Mouse (Mus musculus): ENCODE data around the gene Mars. TPM values are rescaled to one million over a fixed set of nuclear protein-coding genes. Genes with fewer than 3 reads are reported as not detected.

Gene Mars
- polyA plus RNA-seq, 1 experiment from 2014 or later = 173 TPM

DNA sequence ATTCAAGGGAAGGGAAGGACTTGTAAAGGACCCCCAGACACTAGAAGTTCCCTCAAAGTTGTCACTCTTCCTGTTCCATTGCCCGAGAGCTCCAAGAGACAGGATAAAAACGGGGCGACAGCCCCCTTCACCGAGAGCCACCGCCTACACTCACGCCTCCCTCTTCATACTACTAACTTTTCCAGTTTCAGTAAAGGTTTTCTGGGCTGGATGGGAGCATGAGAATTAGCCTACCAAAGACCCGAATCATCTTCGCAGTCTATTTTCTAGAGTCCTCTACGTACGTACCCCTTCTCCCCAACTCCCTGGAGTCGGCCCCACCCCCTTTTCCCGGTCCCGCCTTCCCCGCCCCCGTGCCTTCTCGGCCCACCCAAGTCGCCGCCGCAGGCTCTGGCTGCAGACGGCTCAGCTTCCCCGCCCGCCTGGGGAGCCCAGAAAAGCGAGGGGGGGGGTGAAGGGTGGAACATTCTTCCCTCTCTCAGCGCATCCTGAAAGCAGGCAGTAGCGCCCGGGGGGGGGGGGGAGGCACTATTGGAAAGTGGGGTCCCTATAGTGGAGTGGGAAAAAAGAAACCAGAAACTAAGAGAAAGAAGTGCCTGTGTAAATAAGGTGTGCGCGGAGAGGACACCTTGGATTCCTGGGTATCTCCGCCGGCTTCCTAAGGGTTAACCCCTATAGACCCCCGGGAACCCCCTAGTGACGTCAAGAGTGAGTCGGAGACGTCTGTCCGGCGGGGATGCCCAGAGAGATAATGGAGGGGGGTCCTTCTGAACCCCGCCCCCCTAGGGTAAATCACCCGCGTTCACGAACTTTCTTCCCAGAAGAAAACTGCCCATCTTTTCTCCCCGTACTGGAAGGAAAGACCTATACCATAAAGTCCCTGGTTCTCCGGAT is 28.3 kb upstream of the Mars start:
- Histone ChIP-seq H3K4me2 (replicated peaks; ENCODE audit: low read depth, low read length) (peak overlapping the region; percentile 63), H3K4me3 (ENCODE audit: low read depth, low read length) (peak overlapping the region; percentile 33), H3K9ac (ENCODE audit: low read depth, low read length) (peak overlapping the region; percentile 15; the same call in 1 of the 2 replicates), H3K9me3 (ENCODE audit: control insufficient read depth, low read length) (no peaks in the 10 kb centered on the region), H3K4me1 (replicated peaks; ENCODE audit: control insufficient read depth, insufficient read depth, low read length) (peaks cover 16% of the 10 kb centered on the region), H3K27ac (ENCODE audit: low read depth, low read length) (peak overlapping the region; percentile 56), H3K27me3 (ENCODE audit: control insufficient read depth, insufficient read depth, low read length) (peaks cover 15% of the 10 kb centered on the region), H3K36me3 (ENCODE audit: control insufficient read depth, insufficient read depth, low read length) (no peaks in the 10 kb centered on the region)
- under 1% methylated on average over 40 of the region's 42 CpGs for WGBS
- ATAC-seq (ENCODE audit: low FRiP score) (peak; percentile 61), DNase-seq (ENCODE audit: low spot score) (peak; percentile 77)

DNA sequence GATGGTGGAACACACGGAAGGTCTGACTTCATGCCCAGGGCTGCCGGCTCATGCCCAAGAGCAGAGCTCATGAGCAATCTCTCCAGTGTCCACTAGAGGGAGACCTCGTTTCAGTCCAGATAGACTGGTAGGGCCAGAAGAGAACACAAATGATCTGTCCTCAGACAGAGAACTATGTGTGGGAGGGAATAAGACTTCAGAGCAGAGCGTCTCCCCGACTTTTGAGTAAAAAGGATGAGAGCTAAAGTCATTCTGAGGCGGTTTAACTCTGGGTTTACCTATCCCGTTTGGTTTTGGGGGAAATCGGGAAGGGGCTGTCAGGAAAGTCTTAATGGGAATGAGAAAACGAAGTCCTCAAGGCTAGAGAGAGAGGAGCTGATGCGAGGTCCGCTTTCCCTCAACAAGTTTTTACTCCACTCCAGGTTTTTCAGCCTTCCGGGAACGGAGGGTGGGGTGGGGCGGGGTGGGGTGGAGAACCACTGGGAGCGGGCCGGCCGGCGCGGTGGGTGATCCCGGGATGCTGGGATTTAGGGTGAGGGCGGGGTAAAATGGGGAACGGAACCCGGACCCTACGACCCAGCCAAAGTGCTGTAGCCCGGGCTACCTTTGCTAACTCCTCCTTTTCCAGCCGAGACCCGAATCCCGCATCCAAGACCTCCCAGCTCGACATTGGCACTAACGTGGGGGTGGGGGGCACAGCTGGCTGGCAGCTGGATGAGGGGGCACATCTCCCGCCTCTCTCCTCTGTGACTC is 27.5 kb upstream of the Mars start:
- H3K27me3 ChIP-seq (ENCODE audit: control insufficient read depth, insufficient read depth, low read length) = peaks cover 15% of the 10 kb centered on the region
- peak overlapping the region; percentile 33 for H3K4me3 ChIP-seq (ENCODE audit: low read depth, low read length)
- peak overlapping the region; percentile 63 for H3K4me2 ChIP-seq (replicated peaks; ENCODE audit: low read depth, low read length)
- H3K9me3 ChIP-seq (ENCODE audit: control insufficient read depth, low read length) = no peaks in the 10 kb centered on the region
- peak overlapping the region; percentile 56 for H3K27ac ChIP-seq (ENCODE audit: low read depth, low read length)
- H3K4me1 ChIP-seq (replicated peaks; ENCODE audit: control insufficient read depth, insufficient read depth, low read length) = peaks cover 16% of the 10 kb centered on the region
- ATAC-seq (ENCODE audit: low FRiP score) (peak; percentile 64), DNase-seq (ENCODE audit: low spot score) (peak; percentile 92)
- H3K9ac ChIP-seq (ENCODE audit: low read depth, low read length) = no peak overlapping the region
- WGBS = under 1% methylated on average over 31 of the region's 31 CpGs
- H3K36me3 ChIP-seq (ENCODE audit: control insufficient read depth, insufficient read depth, low read length) = no peaks in the 10 kb centered on the region

DNA sequence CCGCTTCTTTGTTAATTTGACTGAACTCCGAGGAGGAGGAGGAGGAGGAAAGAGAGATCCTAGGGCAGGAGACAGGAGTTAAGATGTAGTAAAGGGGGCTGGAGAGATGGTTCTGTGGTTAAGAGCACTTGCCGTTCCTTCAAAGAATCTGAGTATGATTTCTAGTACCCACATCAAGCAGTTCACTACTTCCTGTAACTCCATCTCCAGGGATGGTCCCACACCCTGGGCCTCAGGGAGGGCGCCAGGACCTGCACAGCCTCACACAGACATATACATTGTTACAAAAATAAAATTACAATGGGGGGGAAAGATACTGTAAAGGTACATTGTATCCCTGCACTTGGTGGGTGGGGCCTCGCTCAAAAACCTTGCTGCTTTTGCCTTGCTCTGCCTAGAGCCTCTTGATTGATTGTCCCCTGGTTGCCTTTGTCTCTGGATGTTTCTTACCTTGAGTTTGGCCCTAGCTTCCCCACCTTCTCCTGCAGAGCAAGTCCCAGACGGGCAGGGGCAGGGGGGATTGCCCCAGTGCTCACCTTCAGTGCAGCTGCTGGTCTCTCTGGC is 26.0 kb upstream of the Mars start:
- no peak overlapping the region for H3K9ac ChIP-seq (ENCODE audit: low read depth, low read length)
- H3K27ac ChIP-seq (ENCODE audit: low read depth, low read length) = no peak overlapping the region
- WGBS = 79% methylated on average over 6 of the region's 6 CpGs
- no peak overlapping the region for H3K4me3 ChIP-seq (ENCODE audit: low read depth, low read length)
- no peaks in the 10 kb centered on the region for H3K36me3 ChIP-seq (ENCODE audit: control insufficient read depth, insufficient read depth, low read length)
- H3K9me3 ChIP-seq (ENCODE audit: control insufficient read depth, low read length) = no peaks in the 10 kb centered on the region
- no peak for ATAC-seq (ENCODE audit: low FRiP score)
- peaks cover 15% of the 10 kb centered on the region for H3K27me3 ChIP-seq (ENCODE audit: control insufficient read depth, insufficient read depth, low read length)
- no peak overlapping the region for H3K4me2 ChIP-seq (replicated peaks; ENCODE audit: low read depth, low read length)
- no peak for DNase-seq (ENCODE audit: low spot score)
- peaks cover 16% of the 10 kb centered on the region for H3K4me1 ChIP-seq (replicated peaks; ENCODE audit: control insufficient read depth, insufficient read depth, low read length)

GRCm38 (mm10) chr10:127336952-127337351 is 25.4 kb upstream of the Mars start:
- no peak overlapping the region for H3K9ac ChIP-seq (ENCODE audit: low read depth, low read length)
- H3K4me2 ChIP-seq (replicated peaks; ENCODE audit: low read depth, low read length) = no peak overlapping the region
- peaks cover 15% of the 10 kb centered on the region for H3K27me3 ChIP-seq (ENCODE audit: control insufficient read depth, insufficient read depth, low read length)
- H3K36me3 ChIP-seq (ENCODE audit: control insufficient read depth, insufficient read depth, low read length) = no peaks in the 10 kb centered on the region
- H3K4me1 ChIP-seq (replicated peaks; ENCODE audit: control insufficient read depth, insufficient read depth, low read length) = peaks cover 15% of the 10 kb centered on the region
- H3K9me3 ChIP-seq (ENCODE audit: control insufficient read depth, low read length) = no peaks in the 10 kb centered on the region
- no peak for DNase-seq (ENCODE audit: low spot score)
- no peak overlapping the region for H3K4me3 ChIP-seq (ENCODE audit: low read depth, low read length)
- no peak for ATAC-seq (ENCODE audit: low FRiP score)
- no peak overlapping the region for H3K27ac ChIP-seq (ENCODE audit: low read depth, low read length)
- 75% methylated on average over 5 of the region's 5 CpGs for WGBS

DNA sequence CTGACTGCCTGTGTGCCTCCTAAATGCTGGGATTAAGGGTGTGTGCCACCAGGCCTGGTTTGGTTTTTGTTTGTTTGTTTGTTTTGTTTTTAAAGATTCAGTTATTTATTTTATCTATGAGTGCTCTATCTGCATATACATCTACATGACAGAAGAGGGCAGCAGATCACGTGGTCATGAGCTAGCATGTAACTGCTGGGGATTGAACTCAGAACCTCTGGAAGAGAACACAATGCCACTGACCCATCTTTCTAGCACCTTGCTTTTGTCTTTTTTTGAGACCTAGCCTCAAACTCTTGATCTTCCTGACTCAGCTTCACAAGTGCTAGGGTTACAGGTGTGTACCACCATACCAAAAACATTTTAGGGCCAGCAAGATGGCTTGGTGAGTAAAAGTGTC is 23.7 kb upstream of the Mars start:
- no peak overlapping the region for H3K9ac ChIP-seq (ENCODE audit: low read depth, low read length)
- no peak overlapping the region for H3K4me3 ChIP-seq (ENCODE audit: low read depth, low read length)
- WGBS = 77% methylated on average over 1 of the region's 1 CpGs
- DNase-seq (ENCODE audit: low spot score) (no peak), ATAC-seq (ENCODE audit: low FRiP score) (no peak)
- peaks cover 10% of the 10 kb centered on the region for H3K4me1 ChIP-seq (replicated peaks; ENCODE audit: control insufficient read depth, insufficient read depth, low read length)
- H3K9me3 ChIP-seq (ENCODE audit: control insufficient read depth, low read length) = no peaks in the 10 kb centered on the region
- H3K27ac ChIP-seq (ENCODE audit: low read depth, low read length) = no peak overlapping the region
- peaks cover 7% of the 10 kb centered on the region; the same call in 1 of the 2 replicates for H3K27me3 ChIP-seq (ENCODE audit: control insufficient read depth, insufficient read depth, low read length)
- no peak overlapping the region for H3K4me2 ChIP-seq (replicated peaks; ENCODE audit: low read depth, low read length)
- H3K36me3 ChIP-seq (ENCODE audit: control insufficient read depth, insufficient read depth, low read length) = no peaks in the 10 kb centered on the region

- 65% methylated on average over 5 of the region's 5 CpGs for WGBS
- H3K27me3 ChIP-seq (ENCODE audit: control insufficient read depth, insufficient read depth, low read length) = peaks cover 10% of the 10 kb centered on the region
- DNase-seq (ENCODE audit: low spot score) = no peak
Measured at GRCm38 (mm10) chr10:127333152-127333551, 21.6 kb upstream of the Mars start.

DNA sequence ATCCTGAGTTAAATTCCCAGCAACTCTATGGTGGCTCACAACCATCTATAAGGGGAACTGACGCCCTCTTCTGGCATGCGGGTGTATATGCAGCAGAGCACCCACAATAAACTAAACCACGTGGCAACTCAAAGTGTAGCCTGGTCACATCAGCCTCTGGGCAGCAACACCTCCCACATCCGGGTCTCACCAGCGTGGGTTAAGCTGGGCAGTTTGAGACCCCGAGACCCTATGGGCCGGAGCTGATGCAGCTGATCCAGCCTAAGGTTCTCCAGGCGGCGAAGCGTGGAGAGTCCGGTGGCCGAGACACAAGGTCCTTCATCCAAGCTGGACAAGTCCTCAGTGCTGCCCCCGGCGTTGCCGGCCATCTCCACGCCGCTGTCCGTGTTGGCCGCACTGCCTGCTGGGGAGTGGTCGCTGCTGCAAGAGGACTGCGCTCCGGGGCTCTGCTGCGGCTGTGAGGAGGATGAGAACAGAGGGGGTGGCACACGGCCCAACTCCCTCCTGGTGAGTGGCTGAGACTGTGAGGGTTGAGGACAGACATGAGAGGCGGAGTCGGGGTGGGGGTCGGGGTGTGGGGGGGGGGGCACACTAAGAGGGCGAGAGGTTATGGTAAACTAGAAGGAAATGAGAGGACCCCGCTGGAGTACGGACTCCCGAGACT is 20.8 kb upstream of the Mars start:
- 35% methylated on average over 31 of the region's 31 CpGs for WGBS
- peaks cover 18% of the 10 kb centered on the region for H3K27me3 ChIP-seq (ENCODE audit: control insufficient read depth, insufficient read depth, low read length)
- H3K9me3 ChIP-seq (ENCODE audit: control insufficient read depth, low read length) = no peaks in the 10 kb centered on the region
- peak overlapping the region; percentile 37; the same call in 1 of the 2 replicates for H3K9ac ChIP-seq (ENCODE audit: low read depth, low read length)
- no peaks in the 10 kb centered on the region for H3K36me3 ChIP-seq (ENCODE audit: control insufficient read depth, insufficient read depth, low read length)
- H3K4me3 ChIP-seq (ENCODE audit: low read depth, low read length) = peak overlapping the region; percentile 12; the same call in 1 of the 2 replicates
- H3K27ac ChIP-seq (ENCODE audit: low read depth, low read length) = no peak overlapping the region
- no peaks in the 10 kb centered on the region for H3K4me1 ChIP-seq (replicated peaks; ENCODE audit: control insufficient read depth, insufficient read depth, low read length)
- H3K4me2 ChIP-seq (replicated peaks; ENCODE audit: low read depth, low read length) = peak overlapping the region; percentile 40
- DNase-seq (ENCODE audit: low spot score) (peak; percentile 55), ATAC-seq (ENCODE audit: low FRiP score) (peak; percentile 48; the same call in 1 of the 2 replicates)

More at GRCm38 (mm10) chr10:127333152-127333551, 21.6 kb upstream of the Mars start:
- no peaks in the 10 kb centered on the region for H3K36me3 ChIP-seq (ENCODE audit: control insufficient read depth, insufficient read depth, low read length)
- H3K4me2 ChIP-seq (replicated peaks; ENCODE audit: low read depth, low read length) = no peak overlapping the region
- ATAC-seq (ENCODE audit: low FRiP score) = no peak
- no peaks in the 10 kb centered on the region for H3K9me3 ChIP-seq (ENCODE audit: control insufficient read depth, low read length)
- H3K4me3 ChIP-seq (ENCODE audit: low read depth, low read length) = no peak overlapping the region
- H3K9ac ChIP-seq (ENCODE audit: low read depth, low read length) = no peak overlapping the region
- no peak overlapping the region for H3K27ac ChIP-seq (ENCODE audit: low read depth, low read length)
- H3K4me1 ChIP-seq (replicated peaks; ENCODE audit: control insufficient read depth, insufficient read depth, low read length) = no peaks in the 10 kb centered on the region

DNA sequence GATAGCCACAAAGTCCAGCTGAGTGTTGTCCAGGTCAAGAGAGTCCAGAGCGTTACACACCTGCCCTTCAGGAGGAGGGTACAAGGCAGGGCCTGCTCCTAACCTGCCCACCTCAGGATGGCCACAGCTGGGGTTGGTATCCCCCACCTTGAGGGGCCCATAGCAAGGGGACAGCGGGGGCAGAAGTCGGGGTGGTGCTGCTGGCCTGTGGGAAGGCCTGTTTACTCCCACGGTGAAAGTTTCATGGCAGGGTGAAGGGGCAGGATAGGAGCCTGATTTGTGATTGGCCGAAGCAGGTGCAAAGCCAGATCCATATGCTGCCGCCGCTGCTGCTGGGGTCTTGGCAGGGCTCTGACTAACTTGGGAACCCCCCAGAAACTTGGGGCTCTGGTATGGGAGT is 18.6 kb upstream of the Mars start:
- no peak overlapping the region for H3K9ac ChIP-seq (ENCODE audit: low read depth, low read length)
- WGBS = 80% methylated on average over 7 of the region's 7 CpGs
- DNase-seq (ENCODE audit: low spot score) (no peak), ATAC-seq (ENCODE audit: low FRiP score) (no peak)
- H3K27me3 ChIP-seq (ENCODE audit: control insufficient read depth, insufficient read depth, low read length) = peaks cover 38% of the 10 kb centered on the region
- H3K27ac ChIP-seq (ENCODE audit: low read depth, low read length) = no peak overlapping the region
- H3K4me3 ChIP-seq (ENCODE audit: low read depth, low read length) = no peak overlapping the region
- H3K4me2 ChIP-seq (replicated peaks; ENCODE audit: low read depth, low read length) = no peak overlapping the region
- no peaks in the 10 kb centered on the region for H3K9me3 ChIP-seq (ENCODE audit: control insufficient read depth, low read length)
- no peaks in the 10 kb centered on the region for H3K36me3 ChIP-seq (ENCODE audit: control insufficient read depth, insufficient read depth, low read length)
- H3K4me1 ChIP-seq (replicated peaks; ENCODE audit: control insufficient read depth, insufficient read depth, low read length) = peaks cover 9% of the 10 kb centered on the region
